Mouse (Mus musculus): ENCODE measurements around the gene Ddx17. TPM values are rescaled to one million over a fixed set of nuclear protein-coding genes. Genes with fewer than 3 reads are reported as not detected.
A peak's percentile ranks its signal among the peaks of the same experiment; 100 is the strongest.

Ddx17 gene
- total and polyA plus RNA-seq, 2 experiments from 2014 or later = 14.9 to 223 TPM

DNA sequence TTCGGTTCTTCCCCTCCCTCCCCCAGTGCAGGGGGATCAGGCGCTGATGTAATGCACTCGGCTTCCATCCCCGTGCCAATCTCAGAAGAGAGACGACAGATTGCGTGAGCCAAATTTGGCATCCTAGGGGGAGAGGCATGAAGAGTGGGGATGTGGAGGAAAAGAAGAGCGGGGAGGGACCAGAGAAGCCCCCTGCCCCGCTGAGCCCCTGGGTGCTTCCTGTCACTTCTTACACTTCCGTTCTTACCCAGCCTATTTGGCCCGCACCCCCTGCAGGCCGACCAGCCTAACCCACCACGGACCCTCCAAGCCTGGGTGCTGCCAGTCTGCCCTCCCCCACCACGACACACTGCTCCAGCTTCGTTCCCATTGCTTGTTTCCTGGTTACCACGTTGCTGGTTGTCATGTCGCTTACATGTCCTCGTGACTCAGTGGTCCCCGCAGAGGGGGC lies 43.6 kb downstream of the Ddx17 start:
- WGBS = 13% methylated on average over 18 of the region's 18 CpGs
- ATAC-seq (ENCODE audit: insufficient read depth, low read depth) = no peak
- TF ChIP-seq CTCF (IDR thresholded peaks at IDR 0.05; ENCODE audit: low read depth) = no peak
- TF ChIP-seq EP300 (IDR thresholded peaks at IDR 0.05; ENCODE audit: low read depth) = no peak
- Histone ChIP-seq H3K27me3 (ENCODE audit: control insufficient read depth, insufficient read depth, low read length) (peaks cover 61% of the 10 kb centered on the region), H3K9ac (replicated peaks; ENCODE audit: low read depth, low read length) (no peak overlapping the region), H3K27ac (ENCODE audit: low read depth) (no peak overlapping the region), H3K4me3 (ENCODE audit: low read depth, low read length) (no peak overlapping the region), H3K36me3 (replicated peaks; ENCODE audit: control insufficient read depth, insufficient read depth, low read length) (no peaks in the 10 kb centered on the region), H3K4me1 (ENCODE audit: control insufficient read depth, insufficient read depth) (peaks cover 28% of the 10 kb centered on the region), H3K4me2 (ENCODE audit: low read depth, low read length) (no peak overlapping the region), H3K9me3 (replicated peaks; ENCODE audit: control insufficient read depth, low read length) (no peaks in the 10 kb centered on the region)
- no peak for DNase-seq (ENCODE audit: low spot score)

GRCm38 (mm10) chr15:79500110-79500509 lies 46.4 kb downstream of the Ddx17 start:
- H3K9me3 ChIP-seq (replicated peaks; ENCODE audit: control insufficient read depth, low read length) = no peaks in the 10 kb centered on the region
- 34% methylated on average over 17 of the region's 17 CpGs for WGBS
- H3K27me3 ChIP-seq (ENCODE audit: control insufficient read depth, insufficient read depth, low read length) = peaks cover 35% of the 10 kb centered on the region
- H3K27ac ChIP-seq (ENCODE audit: low read depth) = no peak overlapping the region
- H3K4me2 ChIP-seq (ENCODE audit: low read depth, low read length) = no peak overlapping the region
- no peak overlapping the region for H3K9ac ChIP-seq (replicated peaks; ENCODE audit: low read depth, low read length)
- no peak for DNase-seq (ENCODE audit: low spot score)
- peak; percentile 51; the same call in 1 of the 2 replicates for ATAC-seq (ENCODE audit: insufficient read depth, low read depth)
- peaks cover 23% of the 10 kb centered on the region for H3K4me1 ChIP-seq (ENCODE audit: control insufficient read depth, insufficient read depth)
- TF ChIP-seq CTCF (IDR thresholded peaks at IDR 0.05; ENCODE audit: low read depth) (no peak), EP300 (IDR thresholded peaks at IDR 0.05; ENCODE audit: low read depth) (no peak)
- H3K4me3 ChIP-seq (ENCODE audit: low read depth, low read length) = no peak overlapping the region
- no peaks in the 10 kb centered on the region for H3K36me3 ChIP-seq (replicated peaks; ENCODE audit: control insufficient read depth, insufficient read depth, low read length)

- Histone ChIP-seq H3K9me3 (replicated peaks; ENCODE audit: control insufficient read depth, low read length) (no peaks in the 10 kb centered on the region), H3K27ac (ENCODE audit: low read depth) (no peak overlapping the region), H3K4me2 (ENCODE audit: low read depth, low read length) (no peak overlapping the region; the same call in 1 of the 2 replicates), H3K4me1 (ENCODE audit: control insufficient read depth, insufficient read depth) (0 out of 2 replicates have a peak, but pooled peaks cover 4% of the 10 kb centered on the region), H3K4me3 (ENCODE audit: low read depth, low read length) (no peak overlapping the region), H3K27me3 (ENCODE audit: control insufficient read depth, insufficient read depth, low read length) (peaks cover 15% of the 10 kb centered on the region; the same call in 1 of the 2 replicates), H3K9ac (replicated peaks; ENCODE audit: low read depth, low read length) (no peak overlapping the region), H3K36me3 (replicated peaks; ENCODE audit: control insufficient read depth, insufficient read depth, low read length) (no peaks in the 10 kb centered on the region)
- no peak for DNase-seq (ENCODE audit: low spot score)
- 37% methylated on average over 18 of the region's 18 CpGs for WGBS
- no peak for ATAC-seq (ENCODE audit: insufficient read depth, low read depth)
- TF ChIP-seq CTCF (IDR thresholded peaks at IDR 0.05; ENCODE audit: low read depth) = no peak
- TF ChIP-seq EP300 (IDR thresholded peaks at IDR 0.05; ENCODE audit: low read depth) = no peak
These were observed 53.0 kb downstream of the Ddx17 start for GRCm38 (mm10) chr15:79493527-79493926.

GRCm38 (mm10) chr15:79489463-79489862 lies 57.1 kb downstream of the Ddx17 start:
- Histone ChIP-seq H3K4me1 (ENCODE audit: control insufficient read depth, insufficient read depth) (no peaks in the 10 kb centered on the region), H3K9me3 (replicated peaks; ENCODE audit: control insufficient read depth, low read length) (no peaks in the 10 kb centered on the region), H3K27me3 (ENCODE audit: control insufficient read depth, insufficient read depth, low read length) (peaks cover 15% of the 10 kb centered on the region; the same call in 1 of the 2 replicates), H3K36me3 (replicated peaks; ENCODE audit: control insufficient read depth, insufficient read depth, low read length) (no peaks in the 10 kb centered on the region), H3K27ac (ENCODE audit: low read depth) (no peak overlapping the region), H3K4me2 (ENCODE audit: low read depth, low read length) (no peak overlapping the region), H3K9ac (replicated peaks; ENCODE audit: low read depth, low read length) (no peak overlapping the region), H3K4me3 (ENCODE audit: low read depth, low read length) (no peak overlapping the region)
- 68% methylated on average over 11 of the region's 11 CpGs for WGBS
- no peak for ATAC-seq (ENCODE audit: insufficient read depth, low read depth)
- no peak for DNase-seq (ENCODE audit: low spot score)
- TF ChIP-seq CTCF (IDR thresholded peaks at IDR 0.05; ENCODE audit: low read depth) (no peak), EP300 (IDR thresholded peaks at IDR 0.05; ENCODE audit: low read depth) (no peak)

GRCm38 (mm10) chr15:79481181-79481688 lies 65.3 kb downstream of the Ddx17 start:
- no peak overlapping the region for H3K4me3 ChIP-seq (ENCODE audit: low read depth, low read length)
- H3K9me3 ChIP-seq (replicated peaks; ENCODE audit: control insufficient read depth, low read length) = no peaks in the 10 kb centered on the region
- H3K9ac ChIP-seq (replicated peaks; ENCODE audit: low read depth, low read length) = no peak overlapping the region
- H3K27ac ChIP-seq (ENCODE audit: low read depth) = no peak overlapping the region
- no peak overlapping the region for H3K4me2 ChIP-seq (ENCODE audit: low read depth, low read length)
- no peaks in the 10 kb centered on the region; the same call in 1 of the 2 replicates for H3K27me3 ChIP-seq (ENCODE audit: control insufficient read depth, insufficient read depth, low read length)
- no peak for DNase-seq (ENCODE audit: low spot score)
- no peak for ATAC-seq (ENCODE audit: insufficient read depth, low read depth)
- TF ChIP-seq CTCF (IDR thresholded peaks at IDR 0.05; ENCODE audit: low read depth) (no peak), EP300 (IDR thresholded peaks at IDR 0.05; ENCODE audit: low read depth) (no peak)
- WGBS = 24% methylated on average over 15 of the region's 15 CpGs
- peaks cover 8% of the 10 kb centered on the region; the same call in 1 of the 2 replicates for H3K4me1 ChIP-seq (ENCODE audit: control insufficient read depth, insufficient read depth)
- H3K36me3 ChIP-seq (replicated peaks; ENCODE audit: control insufficient read depth, insufficient read depth, low read length) = no peaks in the 10 kb centered on the region

Small RNA genes lying within 50 kb of the gene (microRNA-seq; reads per million reads assigned to microRNA genes)
- gene Gm27903 = not detected

Other genes with a start within 250 kb of the Ddx17 start
- 14.1 and 20.3 TPM in 2 replicates for gene Pla2g6, start 218.4 kb downstream of the Ddx17 start, total RNA-seq (2014; rRNA removed; ENCODE audit: low replicate concordance)
- 7.1 and 7.9 TPM in 2 replicates for gene Pla2g6, start 218.4 kb downstream of the Ddx17 start, polyA plus RNA-seq (2015; fragmentation: Nextera tagmentation; extraction: Ambion mirVana)
- 12.9 and 19.4 TPM in 2 replicates for gene Maff, start 200.1 kb downstream of the Ddx17 start, total RNA-seq (2014; rRNA removed; ENCODE audit: low replicate concordance)
- 1.8 and 2.9 TPM in 2 replicates for gene Maff, start 200.1 kb downstream of the Ddx17 start, polyA plus RNA-seq (2015; fragmentation: Nextera tagmentation; extraction: Ambion mirVana)
- 70.6 and 111 TPM in 2 replicates for gene Tmem184b, start 143.2 kb downstream of the Ddx17 start, total RNA-seq (2014; rRNA removed; ENCODE audit: low replicate concordance)
- 31.8 and 32.7 TPM in 2 replicates for gene Tmem184b, start 143.2 kb downstream of the Ddx17 start, polyA plus RNA-seq (2015; fragmentation: Nextera tagmentation; extraction: Ambion mirVana)
- 167 and 193 TPM in 2 replicates for gene Csnk1e, start 91.2 kb downstream of the Ddx17 start, total RNA-seq (2014; rRNA removed; ENCODE audit: low replicate concordance)
- 55.5 and 61.5 TPM in 2 replicates for gene Csnk1e, start 91.2 kb downstream of the Ddx17 start, polyA plus RNA-seq (2015; fragmentation: Nextera tagmentation; extraction: Ambion mirVana)
- 3.6 and 7.7 TPM in 2 replicates for gene Kcnj4, start 41.5 kb downstream of the Ddx17 start, total RNA-seq (2014; rRNA removed; ENCODE audit: low replicate concordance)
- gene Kcnj4, start 41.5 kb downstream of the Ddx17 start, polyA plus RNA-seq (2015; fragmentation: Nextera tagmentation; extraction: Ambion mirVana) = 0.10 and 0.12 TPM in 2 replicates
- gene Kdelr3, start 30.3 kb downstream of the Ddx17 start, total RNA-seq (2014; rRNA removed; ENCODE audit: low replicate concordance) = 51.4 and 54.0 TPM in 2 replicates
- 48.3 and 50.1 TPM in 2 replicates for gene Kdelr3, start 30.3 kb downstream of the Ddx17 start, polyA plus RNA-seq (2015; fragmentation: Nextera tagmentation; extraction: Ambion mirVana)
- 1.0 and 2.6 TPM in 2 replicates for gene Dmc1, start 58.4 kb upstream of the Ddx17 start, total RNA-seq (2014; rRNA removed; ENCODE audit: low replicate concordance)
- 0.74 and 0.84 TPM in 2 replicates for gene Dmc1, start 58.4 kb upstream of the Ddx17 start, polyA plus RNA-seq (2015; fragmentation: Nextera tagmentation; extraction: Ambion mirVana)
- gene Fam227a, start 112.2 kb upstream of the Ddx17 start, total RNA-seq (2014; rRNA removed; ENCODE audit: low replicate concordance) = 1.7 and 1.9 TPM in 2 replicates
- gene Fam227a, start 112.2 kb upstream of the Ddx17 start, polyA plus RNA-seq (2015; fragmentation: Nextera tagmentation; extraction: Ambion mirVana) = 0.31 and 0.48 TPM in 2 replicates
- 31.9 and 35.1 TPM in 2 replicates for gene Cby1, start 112.5 kb upstream of the Ddx17 start, total RNA-seq (2014; rRNA removed; ENCODE audit: low replicate concordance)
- 53.8 and 55.9 TPM in 2 replicates for gene Cby1, start 112.5 kb upstream of the Ddx17 start, polyA plus RNA-seq (2015; fragmentation: Nextera tagmentation; extraction: Ambion mirVana)
- gene Tomm22, start 124.1 kb upstream of the Ddx17 start, total RNA-seq (2014; rRNA removed; ENCODE audit: low replicate concordance) = 208 and 280 TPM in 2 replicates
- gene Tomm22, start 124.1 kb upstream of the Ddx17 start, polyA plus RNA-seq (2015; fragmentation: Nextera tagmentation; extraction: Ambion mirVana) = 273 and 276 TPM in 2 replicates
- 38.4 and 60.6 TPM in 2 replicates for gene Josd1, start 141.2 kb upstream of the Ddx17 start, total RNA-seq (2014; rRNA removed; ENCODE audit: low replicate concordance)
- gene Josd1, start 141.2 kb upstream of the Ddx17 start, polyA plus RNA-seq (2015; fragmentation: Nextera tagmentation; extraction: Ambion mirVana) = 17.3 and 17.8 TPM in 2 replicates
- gene Gtpbp1, start 144.1 kb upstream of the Ddx17 start, total RNA-seq (2014; rRNA removed; ENCODE audit: low replicate concordance) = 34.3 and 39.9 TPM in 2 replicates
- 18.0 and 20.6 TPM in 2 replicates for gene Gtpbp1, start 144.1 kb upstream of the Ddx17 start, polyA plus RNA-seq (2015; fragmentation: Nextera tagmentation; extraction: Ambion mirVana)
- 71.6 and 120 TPM in 2 replicates for gene Sun2, start 195.8 kb upstream of the Ddx17 start, total RNA-seq (2014; rRNA removed; ENCODE audit: low replicate concordance)
- 3.6 and 4.0 TPM in 2 replicates for gene Sun2, start 195.8 kb upstream of the Ddx17 start, polyA plus RNA-seq (2015; fragmentation: Nextera tagmentation; extraction: Ambion mirVana)
- 25.9 and 35.5 TPM in 2 replicates for gene Dnal4, start 231.1 kb upstream of the Ddx17 start, total RNA-seq (2014; rRNA removed; ENCODE audit: low replicate concordance)
- gene Dnal4, start 231.1 kb upstream of the Ddx17 start, polyA plus RNA-seq (2015; fragmentation: Nextera tagmentation; extraction: Ambion mirVana) = 35.5 and 38.9 TPM in 2 replicates

All from heart, postnatal 0 days (tissue).